Mouse (Mus musculus) spleen, adult 2 months (tissue): ENCODE results near the gene Atg13.

Source experiments
- CTCF ChIP-seq: fragments of 200-500 bp; IDR thresholded peaks from 2 replicates; pipeline ENCODE4 v1.5.1; 2011; ENCODE audit warnings: mild to moderate bottlenecking, inconsistent platforms; ENCODE audit not compliant: insufficient read depth, insufficient read length, insufficient replicate concordance; ENCODE audit errors: extremely low read depth
- POLR2A ChIP-seq: fragments of 200-500 bp; IDR thresholded peaks from 2 replicates; pipeline ENCODE4 v1.6.1; 2011; ENCODE audit warnings: low read depth, low read length, inconsistent platforms

GRCm38 (mm10) chr2:91629682-91630081, 80.7 kb downstream of the Atg13 start:
- TF ChIP-seq POLR2A: no peak
- no peak for TF ChIP-seq CTCF
